In genomic region chr16:30521147-30521546, GRCm38 (mm10) we compare ENCODE assay signal across 11 mouse cellular contexts. TPM values are rescaled to one million over a fixed set of nuclear protein-coding genes. Genes with fewer than 3 reads are reported as not detected.
DNase-seq lines count a peak whose midpoint lies in the region; TF ChIP-seq lines count a peak whose summit lies in the region.
"Had no signal": no experiment of that assay in that cellular context is flagged by ENCODE, and none has a peak within 500 bp of the region (broad histone marks: within the 10 kb centered on the region; RNA-seq: fewer than 3 reads in every experiment).

No protein-coding gene starts in this region.

- no peak for TF ChIP-seq EP300 in MEL (IDR thresholded peaks at IDR 0.05; ENCODE audit: low read depth in 1 of 2, low read length in 2 of 2)

- H3K4me3 ChIP-seq in layer of hippocampus, adult 2 months, result no peak overlapping the region
- no peak overlapping the region for H3K4me3 ChIP-seq in testis, adult 2 months (ENCODE audit: control insufficient read depth, low read depth, low read length)
- H3K4me3 ChIP-seq in MEL (ENCODE audit: control insufficient read depth in 1 of 2, insufficient read depth in 1 of 2, low read depth in 2 of 2, low read length in 2 of 2), result no peak overlapping the region
- H3K4me3 ChIP-seq: hindbrain, embryonic 15.5 days had no signal

- DNase-seq in layer of hippocampus, adult 2 months (ENCODE audit: low spot score in 2 of 2), result no peak
- DNase-seq in layer of hippocampus, adult 18-20 months (ENCODE audit: low spot score in 2 of 2), result no peak
- DNase-seq in testis, postnatal 14 days (ENCODE audit: low spot score), result no peak
- DNase-seq in MEL (ENCODE audit: low read depth, low spot score), result peak; percentile 65
- DNase-seq in testis, postnatal 10 days (ENCODE audit: low spot score), result peak; percentile 54
- DNase-seq in cerebellum, adult 9-10 months, result no peak

- peak; percentile 35 for TF ChIP-seq RAD21 in MEL (IDR thresholded peaks at IDR 0.05; ENCODE audit: low read depth, low read length)

- H3K27me3 ChIP-seq in testis, adult 2 months (ENCODE audit: control insufficient read depth, insufficient read depth, low read length), result no peaks in the 10 kb centered on the region
- no peaks in the 10 kb centered on the region for H3K27me3 ChIP-seq in MEL (ENCODE audit: control insufficient read depth in 1 of 2, insufficient read depth in 2 of 2, low read length in 2 of 2)
- H3K27me3 ChIP-seq: heart, embryonic 15.5 days; hindbrain, embryonic 15.5 days; Patski had no signal

- H3K4me1 ChIP-seq in testis, adult 2 months (ENCODE audit: control insufficient read depth, insufficient read depth, low read length), result peaks cover 3% of the 10 kb centered on the region
- H3K4me1 ChIP-seq in MEL (ENCODE audit: control insufficient read depth in 1 of 2, insufficient read depth in 2 of 2, low read length in 2 of 2), result peaks cover 0 to 3% of the 10 kb centered on the region in 2 experiments; a peak in 2 of 4 replicates

- no peak for TF ChIP-seq POLR2A in testis, adult 2 months (IDR thresholded peaks at IDR 0.05; ENCODE audit: control insufficient read depth, low read depth, low read length)
- no peak for TF ChIP-seq POLR2A in MEL (IDR thresholded peaks at IDR 0.05; ENCODE audit: control insufficient read depth in 1 of 2, insufficient read depth in 1 of 2, low read depth in 1 of 2, low read length in 2 of 2, poor library complexity in 1 of 2)

- no peaks in the 10 kb centered on the region for H3K9me3 ChIP-seq in MEL (replicated peaks; ENCODE audit: insufficient read depth, low read length)
- H3K9me3 ChIP-seq: heart, embryonic 15.5 days; hindbrain, embryonic 15.5 days; liver, embryonic 13.5 days had no signal

- peak; percentile 44 for TF ChIP-seq CTCF in layer of hippocampus, adult 2 months (conservative IDR thresholded peaks at IDR 0.05)
- TF ChIP-seq CTCF in testis, adult 2 months (IDR thresholded peaks at IDR 0.05; ENCODE audit: control insufficient read depth, insufficient read depth, insufficient replicate concordance, low read depth, low read length), result peak; percentile 57; the same call in 1 of the 2 replicates
- TF ChIP-seq CTCF in MEL (IDR thresholded peaks at IDR 0.05 in 2 of 3, conservative IDR thresholded peaks at IDR 0.05 in 1 of 3; ENCODE audit: control insufficient read depth in 1 of 3, insufficient read depth in 1 of 3, low read depth in 2 of 3, low read length in 3 of 3, poor library complexity in 1 of 3, severe bottlenecking in 1 of 3), result peak; percentile 59 to 65 (median 62)

- H3K27ac ChIP-seq in layer of hippocampus, adult 2 months, result no peak overlapping the region
- H3K27ac ChIP-seq in testis, adult 2 months (ENCODE audit: control insufficient read depth, insufficient read depth, low read depth, low read length), result no peak overlapping the region
- H3K27ac ChIP-seq in MEL (ENCODE audit: control insufficient read depth, low read depth, low read length), result no peak overlapping the region
- H3K27ac ChIP-seq: hindbrain, embryonic 15.5 days; liver, embryonic 13.5 days had no signal

- no peak overlapping the region for H3K9ac ChIP-seq in MEL (ENCODE audit: control insufficient read depth, low read depth, low read length, poor library complexity, severe bottlenecking)
- H3K9ac ChIP-seq: hindbrain, embryonic 15.5 days had no signal

- no peaks in the 10 kb centered on the region for H3K36me3 ChIP-seq in testis, adult 2 months (ENCODE audit: control insufficient read depth, insufficient read depth, low read length)
- H3K36me3 ChIP-seq in MEL (ENCODE audit: control insufficient read depth in 1 of 2, insufficient read depth in 2 of 2, low read length in 2 of 2), result no peaks in the 10 kb centered on the region; a peak in 1 of 4 replicates
- H3K36me3 ChIP-seq: liver, embryonic 13.5 days had no signal

- H3K79me2 ChIP-seq in MEL (ENCODE audit: control insufficient read depth, insufficient read depth, low read length, poor library complexity), result no peaks in the 10 kb centered on the region

TF ChIP-seq in MEL, 35 proteins besides CTCF, POLR2A, EP300 and RAD21:
- TF ChIP-seq USF1 (IDR thresholded peaks at IDR 0.05; ENCODE audit: low read depth, low read length) (0 out of 2 replicates have a peak, but pooled peaks have one; percentile 22), SIN3A (IDR thresholded peaks at IDR 0.05; ENCODE audit: low read length) (no peak), ETS1 (IDR thresholded peaks at IDR 0.05; ENCODE audit: low read depth, low read length) (no peak), SMC3 (IDR thresholded peaks at IDR 0.05; ENCODE audit: low read depth, low read length) (peak; percentile 46), NRF1 (IDR thresholded peaks at IDR 0.05; ENCODE audit: insufficient read depth, low read depth, low read length, poor library complexity, severe bottlenecking) (no peak), ZC3H11A (IDR thresholded peaks at IDR 0.05; ENCODE audit: low read depth, low read length) (peak; percentile 37), ZMIZ1 (IDR thresholded peaks at IDR 0.05; ENCODE audit: low read depth, low read length) (no peak), MXI1 (IDR thresholded peaks at IDR 0.05; ENCODE audit: low read depth, low read length) (no peak), POLR2AphosphoS5 (IDR thresholded peaks at IDR 0.05; ENCODE audit: borderline replicate concordance, low read depth, low read length) (no peak), MYC (IDR thresholded peaks at IDR 0.05; ENCODE audit: low read depth, low read length) (no peak), TAL1 (IDR thresholded peaks at IDR 0.05; ENCODE audit: low read length) (no peak), JUND (IDR thresholded peaks at IDR 0.05; ENCODE audit: low read depth, low read length) (no peak), CHD2 (IDR thresholded peaks at IDR 0.05; ENCODE audit: low read length) (no peak), RCOR1 (IDR thresholded peaks at IDR 0.05; ENCODE audit: low read depth, low read length) (no peak), ELF1 (IDR thresholded peaks at IDR 0.05; ENCODE audit: low read depth, low read length) (no peak), UBTF (IDR thresholded peaks at IDR 0.05; ENCODE audit: borderline replicate concordance, insufficient read depth, low read depth, low read length) (no peak), MAZ (IDR thresholded peaks at IDR 0.05; ENCODE audit: low read depth, low read length) (no peak), GABPA (IDR thresholded peaks at IDR 0.05; ENCODE audit: low read depth, low read length) (no peak), CHD1 (IDR thresholded peaks at IDR 0.05; ENCODE audit: low read depth, low read length) (no peak), TBP (IDR thresholded peaks at IDR 0.05; ENCODE audit: low read depth, low read length) (no peak), ZKSCAN1 (IDR thresholded peaks at IDR 0.05; ENCODE audit: low read depth, low read length) (no peak), GATA1 (IDR thresholded peaks at IDR 0.05; ENCODE audit: low read depth, low read length) (no peak), MYB (IDR thresholded peaks at IDR 0.05; ENCODE audit: low read depth, low read length) (no peak)

RNA-seq across cellular contexts. Expression of gene Tmem44, which starts 29.5 kb away (rescaled TPM):
- total RNA-seq in layer of hippocampus, adult 2 months (2021), result 10 to 100 TPM; 28.5 to 32.0 TPM
- 10 to 100 TPM; 27.9 to 33.1 TPM for total RNA-seq in layer of hippocampus, adult 18-20 months (2021)
- polyA plus RNA-seq in testis, adult 2 months (2012; rRNA removed), result 1.2 and 1.7 TPM in 2 replicates
- 0.46 and 0.50 TPM in 2 replicates for total RNA-seq in MEL (2012; rRNA removed)
- 1 to 10 TPM in 1 of 2 experiments, not detected in 1; 1.4 TPM for polyA plus RNA-seq in MEL (2012; ENCODE audit: insufficient read depth in 1 of 2, insufficient read length in 2 of 2, low read depth in 1 of 2, low replicate concordance in 2 of 2, missing spikeins in 1 of 2)

Comparison
In these comparisons a context has a peak if more than half of its experiments do, and no peak if none do; other contexts are left out.
1. DNase-seq: peak in MEL (single experiment) and testis, postnatal 10 days (single experiment); none in layer of hippocampus, adult 2 months (0 of 2), layer of hippocampus, adult 18-20 months (0 of 2), testis, postnatal 14 days (single experiment) and cerebellum, adult 9-10 months (single experiment).
2. RNA of gene Tmem44, which starts 29.5 kb away (total RNA-seq): 27.9 to 33.1 TPM in layer of hippocampus, adult 18-20 months and 28.5 to 32.0 TPM in layer of hippocampus, adult 2 months; 0.46 to 0.50 TPM in MEL; every median in the first group is over 10 times any median in the second.
3. Peak in every context shown above with its lines, with median percentiles within 50 percentile points of each other: CTCF ChIP-seq.